Mouse (Mus musculus) ES-Bruce4 (cell line): ENCODE measurements around the gene Fgfr2.

Experiments used
- CTCF ChIP-seq: IDR thresholded peaks from one replicate; pipeline ENCODE4 v1.8.1; 2011; ENCODE audit warnings: low read depth, low read length
- POLR2A ChIP-seq: IDR thresholded peaks from one replicate; pipeline ENCODE4 v1.8.1; 2011; ENCODE audit warnings: low read length; ENCODE audit not compliant: insufficient read depth

DNA sequence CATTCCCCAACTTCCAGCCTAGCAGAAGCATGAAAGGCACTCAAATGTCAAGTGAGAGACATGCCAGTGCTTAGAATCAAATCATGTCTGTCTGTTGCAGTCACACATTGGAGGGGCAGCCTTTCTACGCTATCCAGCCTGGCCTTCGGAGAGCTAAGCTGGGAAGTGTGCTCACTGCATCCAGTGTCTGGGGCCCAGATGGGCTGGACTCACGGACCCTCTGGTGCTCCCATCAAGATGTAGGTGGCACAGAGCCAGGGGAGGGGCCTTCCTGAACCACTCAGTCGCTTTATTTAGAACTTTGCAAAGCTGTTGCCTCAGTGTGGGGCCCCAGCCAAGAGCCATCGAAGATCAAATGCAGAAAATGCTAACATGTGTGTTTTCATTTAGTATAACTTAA lies 2135.0 kb downstream of the Fgfr2 start:
- TF ChIP-seq CTCF (no peak), POLR2A (no peak)
